In the genomic region with DNA sequence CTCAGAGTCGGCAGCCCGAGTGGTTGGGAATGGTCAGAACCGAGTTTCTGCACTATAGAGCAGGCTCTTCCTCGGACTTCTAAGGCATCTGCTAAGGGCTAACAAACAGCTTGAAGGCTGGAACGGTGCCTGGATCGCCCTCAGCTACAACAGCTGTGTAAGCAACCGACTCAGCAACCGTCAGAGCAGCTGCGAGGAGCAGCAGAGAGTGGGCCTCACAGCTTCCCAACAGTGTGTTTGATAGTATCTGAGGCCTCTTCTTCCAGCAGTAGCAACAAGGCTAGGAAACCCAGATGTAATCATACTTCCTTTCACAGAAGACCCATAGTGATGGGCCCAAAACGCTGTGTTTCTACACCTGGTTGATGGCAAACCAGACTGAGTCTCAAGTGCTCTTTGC, we compare ENCODE assay signal across 8 mouse cellular contexts. TPM values are rescaled to one million over a fixed set of nuclear protein-coding genes. Genes with fewer than 3 reads are reported as not detected.
DNase-seq lines count a peak whose midpoint lies in the region; ATAC-seq and TF ChIP-seq lines count a peak whose summit lies in the region.

No protein-coding gene starts in this region.

- H3K9me3 ChIP-seq in hindbrain, embryonic 10.5 days = no peaks in the 10 kb centered on the region
- no peaks in the 10 kb centered on the region for H3K9me3 ChIP-seq in hindbrain, embryonic 13.5 days
- no peaks in the 10 kb centered on the region for H3K9me3 ChIP-seq in lung, embryonic 16.5 days (ENCODE audit: control insufficient read depth, low read length)
- H3K9me3 ChIP-seq in stomach, embryonic 16.5 days (replicated peaks; ENCODE audit: control insufficient read depth, low read length) = no peaks in the 10 kb centered on the region
- no peaks in the 10 kb centered on the region for H3K9me3 ChIP-seq in midbrain, embryonic 13.5 days

- no peak for TF ChIP-seq CTCF in brain, embryonic 14.5 days (IDR thresholded peaks at IDR 0.05; ENCODE audit: borderline replicate concordance, extremely low read depth, insufficient read depth, insufficient read length)

- WGBS in hindbrain, embryonic 10.5 days = 65% methylated on average over 10 of the region's 10 CpGs
- 54% methylated on average over 10 of the region's 10 CpGs for WGBS in hindbrain, embryonic 13.5 days
- WGBS in lung, embryonic 16.5 days = 6% methylated on average over 10 of the region's 10 CpGs
- WGBS in stomach, embryonic 16.5 days = 17% methylated on average over 10 of the region's 10 CpGs
- 76% methylated on average over 10 of the region's 10 CpGs for WGBS in midbrain, embryonic 13.5 days

- DNase-seq in hindbrain, embryonic 10.5 days (ENCODE audit: low spot score) = peak; percentile 22
- peak; percentile 87 for DNase-seq in brain, embryonic 14.5 days (ENCODE audit: low read depth)
- DNase-seq in heart, adult 9 months (ENCODE audit: low spot score in 2 of 2) = peak; percentile 77 to 78
- DNase-seq in kidney, postnatal 36 days = peak; percentile 71 to 74

- H3K36me3 ChIP-seq in hindbrain, embryonic 10.5 days = no peaks in the 10 kb centered on the region
- no peaks in the 10 kb centered on the region for H3K36me3 ChIP-seq in hindbrain, embryonic 13.5 days
- no peaks in the 10 kb centered on the region for H3K36me3 ChIP-seq in lung, embryonic 16.5 days (ENCODE audit: control insufficient read depth, insufficient read depth, low read length)
- H3K36me3 ChIP-seq in stomach, embryonic 16.5 days (ENCODE audit: control insufficient read depth, insufficient read depth, low read length) = no peaks in the 10 kb centered on the region
- H3K36me3 ChIP-seq in midbrain, embryonic 13.5 days = no peaks in the 10 kb centered on the region

- H3K4me2 ChIP-seq in hindbrain, embryonic 13.5 days = no peak overlapping the region
- no peak overlapping the region for H3K4me2 ChIP-seq in lung, embryonic 16.5 days (ENCODE audit: low read depth, low read length)
- H3K4me2 ChIP-seq in stomach, embryonic 16.5 days (ENCODE audit: low read depth, low read length) = no peak overlapping the region
- H3K4me2 ChIP-seq in midbrain, embryonic 13.5 days (replicated peaks) = no peak overlapping the region

- ATAC-seq in hindbrain, embryonic 13.5 days (ENCODE audit: low FRiP score) = no peak
- peak; percentile 97 for ATAC-seq in lung, embryonic 16.5 days (ENCODE audit: low read depth)
- ATAC-seq in stomach, embryonic 16.5 days (ENCODE audit: insufficient read depth, low FRiP score) = peak; percentile 89; the same call in 1 of the 2 replicates
- ATAC-seq in midbrain, embryonic 13.5 days = no peak

- no peaks in the 10 kb centered on the region for H3K27me3 ChIP-seq in hindbrain, embryonic 10.5 days (ENCODE audit: insufficient read depth, poor library complexity, severe bottlenecking)
- peaks cover 5% of the 10 kb centered on the region for H3K27me3 ChIP-seq in hindbrain, embryonic 13.5 days
- no peaks in the 10 kb centered on the region; the same call in 1 of the 2 replicates for H3K27me3 ChIP-seq in lung, embryonic 16.5 days (ENCODE audit: control insufficient read depth, insufficient read depth, low read depth, low read length)
- no peaks in the 10 kb centered on the region for H3K27me3 ChIP-seq in stomach, embryonic 16.5 days (ENCODE audit: control insufficient read depth, insufficient read depth, low read length)
- H3K27me3 ChIP-seq in midbrain, embryonic 13.5 days = no peaks in the 10 kb centered on the region

- H3K27ac ChIP-seq in hindbrain, embryonic 10.5 days = no peak overlapping the region
- H3K27ac ChIP-seq in hindbrain, embryonic 13.5 days = no peak overlapping the region
- H3K27ac ChIP-seq in lung, embryonic 16.5 days (ENCODE audit: low read length) = peak overlapping the region; percentile 56; the same call in 1 of the 2 replicates
- no peak overlapping the region for H3K27ac ChIP-seq in stomach, embryonic 16.5 days (ENCODE audit: low read length)
- H3K27ac ChIP-seq in midbrain, embryonic 13.5 days = no peak overlapping the region

- no peak for TF ChIP-seq POLR2A in brain, embryonic 14.5 days (IDR thresholded peaks at IDR 0.05; ENCODE audit: borderline replicate concordance, extremely low read depth, insufficient read depth, insufficient read length, poor library complexity, severe bottlenecking)

- H3K4me3 ChIP-seq in hindbrain, embryonic 10.5 days = no peak overlapping the region
- no peak overlapping the region for H3K4me3 ChIP-seq in hindbrain, embryonic 13.5 days
- no peak overlapping the region for H3K4me3 ChIP-seq in lung, embryonic 16.5 days (ENCODE audit: low read length)
- H3K4me3 ChIP-seq in stomach, embryonic 16.5 days (replicated peaks; ENCODE audit: low read length) = no peak overlapping the region
- H3K4me3 ChIP-seq in midbrain, embryonic 13.5 days (replicated peaks) = no peak overlapping the region

- no peak overlapping the region for H3K9ac ChIP-seq in hindbrain, embryonic 13.5 days
- H3K9ac ChIP-seq in lung, embryonic 16.5 days (ENCODE audit: low read length) = no peak overlapping the region
- H3K9ac ChIP-seq in stomach, embryonic 16.5 days (ENCODE audit: low read length) = no peak overlapping the region
- H3K9ac ChIP-seq in midbrain, embryonic 13.5 days (replicated peaks) = no peak overlapping the region

- no peaks in the 10 kb centered on the region for H3K4me1 ChIP-seq in hindbrain, embryonic 10.5 days (replicated peaks)
- H3K4me1 ChIP-seq in hindbrain, embryonic 13.5 days (replicated peaks) = no peaks in the 10 kb centered on the region
- peaks cover 2% of the 10 kb centered on the region; the same call in 1 of the 2 replicates for H3K4me1 ChIP-seq in lung, embryonic 16.5 days (replicated peaks; ENCODE audit: control insufficient read depth, insufficient read depth, low read length)
- no peaks in the 10 kb centered on the region for H3K4me1 ChIP-seq in stomach, embryonic 16.5 days (ENCODE audit: control insufficient read depth, insufficient read depth, low read length)
- H3K4me1 ChIP-seq in midbrain, embryonic 13.5 days (replicated peaks) = no peaks in the 10 kb centered on the region

RNA-seq across cellular contexts. Expression of gene Ano6, which starts 33.5 kb away (rescaled TPM):
- 31.1 and 31.5 TPM in 2 replicates for polyA plus RNA-seq in hindbrain, embryonic 10.5 days (2016; fragmentation: Nextera tagmentation; extraction: Ambion mirVana)
- polyA plus RNA-seq in hindbrain, embryonic 13.5 days (2015; fragmentation: Nextera tagmentation; extraction: Ambion mirVana) = 28.7 and 31.2 TPM in 2 replicates
- polyA plus RNA-seq in brain, embryonic 14.5 days (2012; rRNA removed) = 26.0 and 32.5 TPM in 2 replicates
- polyA plus RNA-seq in lung, embryonic 16.5 days (2015; fragmentation: Nextera tagmentation; extraction: Ambion mirVana) = 50.8 and 53.2 TPM in 2 replicates
- polyA plus RNA-seq in stomach, embryonic 16.5 days (2015; fragmentation: Nextera tagmentation; extraction: Ambion mirVana) = 41.8 and 44.9 TPM in 2 replicates
- polyA plus RNA-seq in midbrain, embryonic 13.5 days (2015; fragmentation: Nextera tagmentation; extraction: Ambion mirVana) = 26.1 and 26.8 TPM in 2 replicates

Comparison
In these comparisons a context has a peak if more than half of its experiments do, and no peak if none do; other contexts are left out.
1. DNase-seq: peak in every context shown above with its lines; median percentile 87 in brain, embryonic 14.5 days; 78 in heart, adult 9 months; 72 in kidney, postnatal 36 days; 22 in hindbrain, embryonic 10.5 days.
2. ATAC-seq: peak in lung, embryonic 16.5 days (single experiment) and stomach, embryonic 16.5 days (single experiment); none in hindbrain, embryonic 13.5 days (single experiment) and midbrain, embryonic 13.5 days (single experiment).